Mouse (Mus musculus) E14TG2a.4 (cell line): Measurements from ENCODE around the gene Cryz.

Experiments
- CTCF ChIP-seq: conservative IDR thresholded peaks from 2 replicates; pipeline ENCODE4 v1.5.1; 2014; ENCODE audit warnings: low read length
- NANOG ChIP-seq: IDR thresholded peaks from 2 replicates; pipeline ENCODE4 v1.6.1; 2014; ENCODE audit warnings: borderline replicate concordance, low read length, mixed read lengths

DNA sequence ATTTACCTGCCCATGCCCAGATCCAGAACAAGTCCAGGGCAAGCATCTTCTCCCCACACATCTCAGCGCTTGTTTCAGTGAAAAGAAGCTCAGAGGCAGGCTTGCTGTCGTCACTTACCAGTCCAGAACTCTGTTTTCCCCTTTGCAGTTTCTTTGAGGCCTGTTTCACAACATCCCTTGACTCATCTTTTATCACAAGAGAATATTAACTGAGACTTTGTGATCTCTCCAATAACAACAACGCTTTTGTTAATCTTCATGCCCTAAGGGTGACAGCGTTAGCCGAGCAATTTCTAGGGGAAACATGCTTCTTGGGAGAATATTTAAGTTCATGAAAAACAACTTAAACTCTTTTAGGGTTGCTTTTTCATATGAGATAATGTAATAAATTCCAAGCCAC lies 59.2 kb downstream of the Cryz start:
- TF ChIP-seq CTCF (no peak), NANOG (no peak)
